Mouse (Mus musculus) cerebellum, adult 2 months (tissue): ENCODE results near the gene Ccdc194. TPM values are rescaled to one million over a fixed set of nuclear protein-coding genes. Genes with fewer than 3 reads are reported as not detected.
A peak's percentile ranks its signal among the peaks of the same experiment; 100 is the strongest.

ENCODE experiments used
- DNase-seq, 2 experiments: peaks; one replicate each; pipeline ENCODE4 v3.0.0; 2021
- H3K27ac ChIP-seq: fragments of 200-500 bp; 2 replicates; pipeline ENCODE4 v1.5.1; 2012; ENCODE audit warnings: low read length, control low read depth, inconsistent platforms; ENCODE audit not compliant: insufficient read depth
- H3K27me3 ChIP-seq: fragments of 200-500 bp; 2 replicates; pipeline ENCODE4 v1.6.1; 2012; ENCODE audit warnings: inconsistent platforms, mild to moderate bottlenecking, low read length, moderate library complexity; ENCODE audit not compliant: control insufficient read depth, insufficient read depth
- H3K4me1 ChIP-seq: fragments of 200-500 bp; 2 replicates; pipeline ENCODE4 v1.6.1; 2011; ENCODE audit warnings: low read length; ENCODE audit not compliant: control insufficient read depth, insufficient read depth
- H3K4me3 ChIP-seq: fragments of 200-500 bp; replicated peaks from 2 replicates; pipeline ENCODE3; 2011; ENCODE audit warnings: mild to moderate bottlenecking, low read depth, low read length, control low read depth; ENCODE audit not compliant: insufficient read depth
- CTCF ChIP-seq: fragments of 200-500 bp; IDR thresholded peaks from 2 replicates; pipeline ENCODE4 v1.5.1; 2011; ENCODE audit warnings: low read depth, mild to moderate bottlenecking, control low read depth, low read length, moderate library complexity, borderline replicate concordance; ENCODE audit not compliant: insufficient read depth
- POLR2A ChIP-seq: fragments of 200-500 bp; IDR thresholded peaks from 2 replicates; pipeline ENCODE4 v1.6.1; 2011; ENCODE audit warnings: low read length, control low read depth, borderline replicate concordance; ENCODE audit not compliant: insufficient read depth
- WGBS: fragments of 180-500 bp; shearing (Covaris S2); methylation state at CpG from one replicate; pipeline ENCODE4 v1.1.7; 2018; 5-methylcytosine and 5-hydroxymethylcytosine counted together
- polyA plus RNA-seq: library from polyadenylated mRNA; depleted of rRNA; stranded (reverse); fragments of >200 nt; gene quantifications from 2 replicates; pipeline ENCODE4 v1.2.3, GENCODE M21; 2012; rRNA removed

Ccdc194 gene
- polyA plus RNA-seq, 1 experiment = 0.08 TPM

DNA sequence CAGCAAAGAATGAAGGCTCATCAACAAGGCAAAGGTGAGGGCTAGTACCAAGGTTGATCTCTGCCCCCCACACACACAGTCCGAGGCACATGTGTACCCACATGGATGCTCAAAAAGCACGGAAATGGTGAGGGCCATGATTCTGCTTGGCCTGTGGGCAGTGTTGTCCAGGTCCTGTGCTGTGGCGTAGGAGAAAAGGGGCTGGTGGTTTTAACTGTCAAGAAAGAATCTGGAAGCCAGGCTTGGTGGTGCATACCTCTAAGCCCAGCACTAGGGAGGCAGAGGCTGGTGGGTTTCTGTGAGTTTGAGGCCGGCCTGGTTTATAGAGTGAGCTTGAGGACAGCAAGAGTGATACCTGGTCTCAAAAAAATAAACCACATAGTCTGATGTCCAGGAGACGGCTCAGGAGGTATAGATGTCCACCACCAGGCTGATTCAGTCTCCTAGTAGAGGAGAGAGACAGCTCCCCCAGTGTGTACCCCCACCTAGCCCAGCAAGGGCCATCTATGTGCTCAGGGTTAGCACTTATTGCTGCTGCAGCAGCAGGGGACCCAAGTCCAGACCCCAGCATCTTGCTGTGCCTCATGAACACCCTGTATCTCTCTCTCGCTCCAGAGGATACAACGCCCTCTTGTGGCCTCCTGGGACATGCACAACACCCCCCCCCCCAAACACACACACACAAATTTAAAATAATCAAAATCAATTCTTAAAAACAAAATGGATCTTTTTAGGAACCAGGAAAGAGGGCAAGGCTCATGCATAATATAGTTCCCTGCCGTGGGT lies 52.7 kb downstream of the Ccdc194 start:
- WGBS = 76% methylated on average over 8 of the region's 8 CpGs
- H3K4me3 ChIP-seq = no peak overlapping the region
- H3K27ac ChIP-seq = no peak overlapping the region
- H3K27me3 ChIP-seq = no peaks in the 10 kb centered on the region
- peaks cover 30% of the 10 kb centered on the region for H3K4me1 ChIP-seq
- no peak for DNase-seq
- peak; percentile 29; the same call in 1 of the 2 replicates for TF ChIP-seq CTCF
- no peak for TF ChIP-seq POLR2A

DNA sequence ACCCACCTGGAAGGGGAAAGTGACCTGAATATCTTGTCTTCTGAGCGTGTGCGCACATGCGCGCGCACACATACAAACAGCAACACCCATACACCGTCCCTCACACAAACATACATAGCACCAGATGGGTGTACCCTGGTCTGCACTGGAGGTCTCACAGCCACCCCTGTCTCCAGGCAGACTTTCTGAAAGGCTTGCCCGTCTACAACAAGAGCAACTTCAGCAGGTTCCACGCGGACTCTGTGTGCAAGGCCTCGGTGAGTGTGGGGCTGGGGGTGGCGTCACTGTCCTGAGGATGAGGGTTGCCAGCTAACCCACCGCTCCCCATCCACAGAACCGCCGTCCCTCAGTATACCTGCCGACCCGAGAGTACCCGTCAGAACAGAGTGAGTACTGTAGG lies 53.6 kb downstream of the Ccdc194 start:
- Histone ChIP-seq H3K27me3 (no peaks in the 10 kb centered on the region), H3K27ac (no peak overlapping the region), H3K4me1 (peaks cover 24% of the 10 kb centered on the region), H3K4me3 (no peak overlapping the region)
- WGBS = 92% methylated on average over 17 of the region's 17 CpGs
- TF ChIP-seq CTCF = no peak
- no peak for TF ChIP-seq POLR2A
- peak in 1 of 2 experiments; percentile 12 for DNase-seq

DNA sequence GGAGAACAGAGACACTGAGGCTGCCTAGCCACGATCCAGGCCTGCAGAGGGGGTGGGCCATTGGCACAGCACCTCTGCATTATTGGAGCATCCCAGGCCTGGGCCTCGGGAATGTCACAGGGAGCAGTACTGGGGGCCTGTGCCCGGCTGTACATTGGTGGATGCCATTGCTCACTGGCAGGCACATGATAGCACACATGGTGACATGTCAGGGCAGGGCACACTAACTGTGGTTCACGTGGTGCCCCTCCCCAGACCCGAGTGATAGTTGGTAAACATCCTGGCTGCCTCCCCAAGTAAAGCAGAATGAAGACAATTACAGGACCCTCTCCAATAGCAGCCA lies 54.6 kb downstream of the Ccdc194 start:
- no peak overlapping the region for H3K4me3 ChIP-seq
- H3K4me1 ChIP-seq = peaks cover 24% of the 10 kb centered on the region
- no peak for TF ChIP-seq POLR2A
- TF ChIP-seq CTCF = no peak
- peak in 1 of 2 experiments; percentile 7 for DNase-seq
- no peaks in the 10 kb centered on the region for H3K27me3 ChIP-seq
- WGBS = 40% methylated on average over 5 of the region's 5 CpGs
- H3K27ac ChIP-seq = no peak overlapping the region

DNA sequence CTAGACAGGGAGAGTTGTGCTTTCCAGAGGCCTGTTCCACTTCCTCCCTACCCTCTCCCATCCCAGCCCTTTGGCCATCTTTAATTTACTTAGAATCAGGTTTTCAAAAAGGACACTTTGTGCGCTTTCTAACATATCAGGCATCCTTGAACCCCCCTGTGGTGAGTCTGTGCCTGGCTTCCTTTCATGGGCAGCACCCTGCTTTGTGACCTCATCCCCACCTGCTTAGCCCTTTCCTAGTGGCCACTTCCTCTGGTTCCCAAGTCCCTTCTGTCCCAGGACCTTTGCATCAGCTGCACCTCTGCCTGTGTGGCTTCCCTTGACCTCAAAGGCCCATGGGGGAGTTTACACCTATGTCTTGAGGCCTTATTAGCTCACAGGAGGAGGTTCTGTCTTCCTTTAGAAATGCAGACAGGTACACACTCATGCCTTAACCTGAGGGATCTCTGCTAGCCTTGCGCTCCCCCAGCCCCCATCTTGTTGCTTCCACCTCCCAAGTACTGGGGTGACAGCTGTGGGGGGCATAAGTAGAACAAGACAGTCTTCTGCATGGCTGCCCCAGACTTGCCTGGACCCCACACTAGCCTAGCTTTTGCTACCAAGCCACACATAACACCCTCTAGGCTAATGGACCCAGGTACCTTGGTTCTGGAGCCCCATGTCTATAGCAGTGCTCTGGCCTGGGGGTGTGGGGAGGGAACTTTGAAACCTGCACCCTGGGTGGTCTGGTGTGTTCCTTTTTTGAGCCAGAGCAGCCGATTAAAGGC lies 55.2 kb downstream of the Ccdc194 start:
- DNase-seq = peak; percentile 8 to 25

More for the DNA sequence above, 55.2 kb downstream of the Ccdc194 start:
- H3K4me3 ChIP-seq = peak overlapping the region; percentile 23
- WGBS = 65% methylated on average over 3 of the region's 3 CpGs
- H3K27me3 ChIP-seq = no peaks in the 10 kb centered on the region
- peaks cover 18% of the 10 kb centered on the region for H3K4me1 ChIP-seq
- H3K27ac ChIP-seq = no peak overlapping the region
- TF ChIP-seq CTCF = no peak
- no peak for TF ChIP-seq POLR2A

Other genes with a start within 250 kb of the Ccdc194 start
- gene Use1, start 158.9 kb downstream of the Ccdc194 start, polyA plus RNA-seq = 199 and 204 TPM in 2 replicates
- 7.3 and 8.0 TPM in 2 replicates for gene Ocel1, start 154.4 kb downstream of the Ccdc194 start, polyA plus RNA-seq
- gene Nr2f6, start 143.8 kb downstream of the Ccdc194 start, polyA plus RNA-seq = 53.0 and 59.8 TPM in 2 replicates
- 9.5 and 9.7 TPM in 2 replicates for gene Ushbp1, start 129.9 kb downstream of the Ccdc194 start, polyA plus RNA-seq
- 163 and 179 TPM in 2 replicates for gene Babam1, start 128.8 kb downstream of the Ccdc194 start, polyA plus RNA-seq
- 0.43 and 0.44 TPM in 2 replicates for gene Ankle1, start 119.7 kb downstream of the Ccdc194 start, polyA plus RNA-seq
- gene Abhd8, start 62.1 kb downstream of the Ccdc194 start, polyA plus RNA-seq = 392 TPM in 2 replicates
- 68.5 and 75.4 TPM in 2 replicates for gene Mrpl34, start 60.8 kb downstream of the Ccdc194 start, polyA plus RNA-seq
- 119 and 121 TPM in 2 replicates for gene Dda1, start 56.5 kb downstream of the Ccdc194 start, polyA plus RNA-seq
- gene Ano8, start 39.7 kb downstream of the Ccdc194 start, polyA plus RNA-seq = 76.2 and 81.8 TPM in 2 replicates
- 33.3 and 34.7 TPM in 2 replicates for gene Gtpbp3, start 37.6 kb downstream of the Ccdc194 start, polyA plus RNA-seq
- 25.6 and 28.8 TPM in 2 replicates for gene Plvap, start 14.0 kb downstream of the Ccdc194 start, polyA plus RNA-seq
- gene Bst2, start 11.7 kb upstream of the Ccdc194 start, polyA plus RNA-seq = 13.6 and 17.3 TPM in 2 replicates
- gene Mvb12a, start 17.2 kb upstream of the Ccdc194 start, polyA plus RNA-seq = 113 and 118 TPM in 2 replicates
- 0.21 and 0.26 TPM in 2 replicates for gene Tmem221, start 33.2 kb upstream of the Ccdc194 start, polyA plus RNA-seq
- gene Nxnl1, start 40.9 kb upstream of the Ccdc194 start, polyA plus RNA-seq = 0.10 and 0.11 TPM in 2 replicates
- gene Slc27a1, start 43.2 kb upstream of the Ccdc194 start, polyA plus RNA-seq = 142 and 153 TPM in 2 replicates
- gene Pgls, start 66.5 kb upstream of the Ccdc194 start, polyA plus RNA-seq = 42.5 and 42.8 TPM in 2 replicates
- gene Fam129c, start 71.9 kb upstream of the Ccdc194 start, polyA plus RNA-seq = 3.4 and 3.7 TPM in 2 replicates
- 74.1 and 77.6 TPM in 2 replicates for gene Colgalt1, start 85.3 kb upstream of the Ccdc194 start, polyA plus RNA-seq
- 97.3 and 110 TPM in 2 replicates for gene Unc13a, start 146.0 kb upstream of the Ccdc194 start, polyA plus RNA-seq
- gene Jak3, start 150.6 kb upstream of the Ccdc194 start, polyA plus RNA-seq = 3.6 and 3.9 TPM in 2 replicates
- gene Insl3, start 163.5 kb upstream of the Ccdc194 start, polyA plus RNA-seq = 0.65 and 2.1 TPM in 2 replicates
- 0.44 and 0.48 TPM in 2 replicates for gene B3gnt3, start 176.1 kb upstream of the Ccdc194 start, polyA plus RNA-seq
- 108 and 115 TPM in 2 replicates for gene Fcho1, start 200.0 kb upstream of the Ccdc194 start, polyA plus RNA-seq